Mouse (Mus musculus) heart, embryonic 11.5 days (tissue): Measurements from ENCODE around the gene Mta1. TPM values are rescaled to one million over a fixed set of nuclear protein-coding genes. Genes with fewer than 3 reads are reported as not detected.

Experiments used
- ATAC-seq: fragments of 200-750 bp; cut with Nextera tagmentation; replicated peaks from 2 replicates; pipeline ENCODE4 v1.8.0; 2017; ENCODE audit warnings: moderate library complexity; ENCODE audit not compliant: insufficient number of reproducible peaks, low FRiP score, low TSS enrichment
- H3K27ac ChIP-seq: fragments of 300-500 bp; sonication (generic); 2 replicates; pipeline ENCODE4 v1.5.1; 2014; ENCODE audit warnings: mild to moderate bottlenecking, low read depth, low read length
- H3K27me3 ChIP-seq: fragments of 300-500 bp; sonication (generic); 2 replicates; pipeline ENCODE4 v1.6.1; 2014; ENCODE audit warnings: mild to moderate bottlenecking, low read length, mixed read lengths; ENCODE audit not compliant: control insufficient read depth, insufficient read depth
- H3K36me3 ChIP-seq: fragments of 300-500 bp; sonication (generic); 2 replicates; pipeline ENCODE4 v1.6.1; 2014; ENCODE audit warnings: mild to moderate bottlenecking, low read length, moderate library complexity, mixed read lengths; ENCODE audit not compliant: control insufficient read depth, insufficient read depth
- H3K4me1 ChIP-seq: fragments of 300-500 bp; sonication (generic); 2 replicates; pipeline ENCODE4 v1.6.1; 2014; ENCODE audit warnings: low read length; ENCODE audit not compliant: control insufficient read depth, insufficient read depth
- H3K4me2 ChIP-seq: fragments of 300-500 bp; sonication (generic); 2 replicates; pipeline ENCODE4 v1.6.1; 2014; ENCODE audit warnings: mild to moderate bottlenecking, moderate library complexity
- H3K4me3 ChIP-seq: fragments of 300-500 bp; sonication (generic); 2 replicates; pipeline ENCODE4 v1.5.1; 2014; ENCODE audit warnings: low read depth, low read length
- H3K9ac ChIP-seq: fragments of 300-500 bp; sonication (generic); 2 replicates; pipeline ENCODE4 v1.6.1; 2014; ENCODE audit warnings: mild to moderate bottlenecking, low read depth, low read length, moderate library complexity
- H3K9me3 ChIP-seq: fragments of 300-500 bp; sonication (generic); replicated peaks from 2 replicates; pipeline ENCODE4 v1.6.1; 2016; ENCODE audit warnings: low read length; ENCODE audit not compliant: control insufficient read depth
- WGBS: fragments of 180-500 bp; shearing (Covaris S2); extraction: QIAGEN DNeasy Blood & Tissue Kit; methylation state at CpG from one replicate; pipeline ENCODE4 v1.1.7; 2014; ENCODE audit not compliant: insufficient replicate concordance; 5-methylcytosine and 5-hydroxymethylcytosine counted together
- polyA plus RNA-seq: library from polyadenylated mRNA; unstranded; fragments of >200 nt; fragmentation: Nextera tagmentation; extraction: Ambion mirVana; gene quantifications from 2 replicates; pipeline ENCODE4 v1.2.1, GENCODE M21; 2014

The Mta1 gene
- polyA plus RNA-seq, 1 experiment from 2014 or later = 14.7 TPM

DNA sequence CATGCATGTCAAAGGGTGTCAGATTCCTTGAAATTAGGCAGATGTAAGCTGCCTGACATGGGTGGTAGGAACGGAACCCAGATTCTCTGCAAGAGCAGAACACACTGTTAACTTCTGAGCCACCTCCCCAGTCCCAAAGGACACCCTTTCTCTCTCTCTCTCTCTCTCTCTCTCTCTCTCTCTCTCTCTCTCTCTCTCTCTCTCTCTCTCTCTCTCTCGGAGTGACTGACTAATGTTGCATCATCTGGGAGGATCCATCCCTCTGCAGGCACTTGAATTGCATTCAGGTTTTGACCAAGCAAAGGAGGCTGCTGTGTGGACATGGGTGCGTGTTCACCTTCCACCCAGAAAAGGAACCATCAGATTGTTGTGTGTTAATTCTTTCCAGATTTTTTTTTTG, 10.8 kb upstream of the Mta1 start:
- no peak for ATAC-seq
- no peak overlapping the region for H3K4me2 ChIP-seq
- H3K36me3 ChIP-seq = no peaks in the 10 kb centered on the region
- no peak overlapping the region for H3K9ac ChIP-seq
- no peak overlapping the region for H3K4me3 ChIP-seq
- H3K9me3 ChIP-seq = no peaks in the 10 kb centered on the region
- 88% methylated on average over 2 of the region's 3 CpGs for WGBS
- H3K4me1 ChIP-seq = no peaks in the 10 kb centered on the region
- H3K27ac ChIP-seq = no peak overlapping the region
- H3K27me3 ChIP-seq = 0 out of 2 replicates have a peak, but pooled peaks cover 4% of the 10 kb centered on the region

DNA sequence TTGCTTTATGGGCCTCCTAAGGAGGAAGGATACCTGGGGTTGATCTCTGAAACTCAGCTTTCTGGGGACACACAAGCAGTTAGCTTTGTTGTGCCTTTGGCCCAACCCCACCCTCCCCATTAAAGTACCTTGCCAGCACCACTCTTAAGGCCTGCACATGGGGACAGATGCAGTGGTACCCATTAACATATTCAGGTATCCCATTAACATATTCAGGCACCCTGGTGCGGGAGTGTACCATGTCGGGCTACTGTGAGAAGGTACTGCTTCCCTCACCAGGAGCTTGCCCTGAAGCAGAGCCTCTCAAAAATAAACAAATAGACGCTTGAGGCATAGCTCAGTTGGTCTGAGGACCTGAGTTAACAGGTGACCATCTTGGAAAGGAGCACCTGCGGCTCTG, 10.1 kb upstream of the Mta1 start:
- no peak overlapping the region for H3K4me3 ChIP-seq
- no peak for ATAC-seq
- no peak overlapping the region for H3K4me2 ChIP-seq
- H3K36me3 ChIP-seq = no peaks in the 10 kb centered on the region
- no peaks in the 10 kb centered on the region for H3K4me1 ChIP-seq
- no peak overlapping the region for H3K9ac ChIP-seq
- WGBS = 33% methylated on average over 4 of the region's 4 CpGs
- no peaks in the 10 kb centered on the region for H3K9me3 ChIP-seq
- H3K27me3 ChIP-seq = 0 out of 2 replicates have a peak, but pooled peaks cover 4% of the 10 kb centered on the region
- no peak overlapping the region for H3K27ac ChIP-seq

DNA sequence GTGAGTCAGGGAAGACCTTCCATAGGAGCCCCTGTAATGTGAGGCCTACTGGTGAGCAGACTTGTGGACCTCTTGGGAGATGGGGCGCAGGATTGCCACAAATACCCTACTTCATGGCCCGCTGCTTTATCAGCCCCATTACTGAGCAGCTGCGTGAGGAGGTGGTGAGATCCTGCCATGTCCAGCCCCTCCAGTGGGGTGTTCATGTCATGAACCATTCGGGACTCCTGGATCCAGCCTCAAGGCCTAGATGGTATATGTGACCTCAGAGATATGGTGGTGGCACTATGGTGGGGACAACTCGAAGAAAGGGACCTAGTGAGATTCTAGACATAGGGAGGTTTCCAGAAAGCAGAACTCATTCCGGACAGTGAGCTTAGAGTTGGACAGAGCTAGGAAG, 9.0 kb upstream of the Mta1 start:
- no peak for ATAC-seq
- Histone ChIP-seq H3K27me3 (0 out of 2 replicates have a peak, but pooled peaks cover 4% of the 10 kb centered on the region), H3K4me2 (no peak overlapping the region), H3K27ac (no peak overlapping the region), H3K4me1 (no peaks in the 10 kb centered on the region), H3K36me3 (no peaks in the 10 kb centered on the region), H3K9me3 (no peaks in the 10 kb centered on the region), H3K4me3 (no peak overlapping the region), H3K9ac (no peak overlapping the region)
- WGBS = 75% methylated on average over 6 of the region's 6 CpGs

GRCm38 (mm10) chr12:113090053-113090452, 8.0 kb upstream of the Mta1 start:
- 0 out of 2 replicates have a peak, but pooled peaks have one; percentile 2 for ATAC-seq
- Histone ChIP-seq H3K27ac (no peak overlapping the region), H3K9ac (no peak overlapping the region), H3K9me3 (no peaks in the 10 kb centered on the region), H3K36me3 (no peaks in the 10 kb centered on the region), H3K27me3 (0 out of 2 replicates have a peak, but pooled peaks cover 4% of the 10 kb centered on the region), H3K4me1 (no peaks in the 10 kb centered on the region), H3K4me3 (no peak overlapping the region), H3K4me2 (no peak overlapping the region)
- WGBS = 81% methylated on average over 17 of the region's 17 CpGs

DNA sequence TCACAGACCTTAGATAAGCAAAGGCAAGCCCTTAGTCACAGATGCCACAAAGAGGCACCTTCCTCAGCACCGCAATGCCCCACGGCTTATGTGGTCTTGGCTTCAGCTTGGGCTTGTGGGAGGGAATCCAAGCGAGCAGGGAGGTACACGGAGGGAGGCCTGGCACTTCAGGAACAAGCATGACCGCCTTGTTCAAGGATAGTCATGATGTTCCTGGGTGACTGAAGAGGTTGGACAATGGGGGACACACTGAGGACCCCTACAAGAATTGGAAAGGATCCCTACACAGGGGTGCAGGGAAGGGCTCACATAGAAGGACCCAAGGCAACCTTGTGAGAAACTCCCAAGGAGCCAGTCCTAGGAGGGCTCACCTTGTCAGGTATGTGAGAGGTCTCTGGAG, 1.0 kb upstream of the Mta1 start:
- no peaks in the 10 kb centered on the region for H3K27me3 ChIP-seq
- 87% methylated on average over 5 of the region's 5 CpGs for WGBS
- no peak overlapping the region for H3K9ac ChIP-seq
- H3K27ac ChIP-seq = no peak overlapping the region
- no peak for ATAC-seq
- no peak overlapping the region for H3K4me3 ChIP-seq
- no peaks in the 10 kb centered on the region for H3K36me3 ChIP-seq
- H3K9me3 ChIP-seq = no peaks in the 10 kb centered on the region
- peaks cover 32% of the 10 kb centered on the region for H3K4me1 ChIP-seq
- H3K4me2 ChIP-seq = peak overlapping the region; percentile 81

GRCm38 (mm10) chr12:113098530-113099151, 563 bp downstream of the Mta1 start:
- peak overlapping the region; percentile 99 for H3K9ac ChIP-seq
- peak overlapping the region; percentile 99 for H3K4me3 ChIP-seq
- peak overlapping the region; percentile 83 for H3K27ac ChIP-seq
- no peaks in the 10 kb centered on the region for H3K36me3 ChIP-seq
- 0 out of 2 replicates have a peak, but pooled peaks have one; percentile 3 for ATAC-seq
- H3K4me2 ChIP-seq = peak overlapping the region; percentile 81
- H3K9me3 ChIP-seq = no peaks in the 10 kb centered on the region
- peaks cover 39% of the 10 kb centered on the region for H3K4me1 ChIP-seq
- WGBS = under 1% methylated on average over 42 of the region's 60 CpGs
- H3K27me3 ChIP-seq = no peaks in the 10 kb centered on the region

- 27% methylated on average over 6 of the region's 6 CpGs for WGBS
- no peak for ATAC-seq
These were observed 1.6 kb downstream of the Mta1 start for GRCm38 (mm10) chr12:113099470-113100237.

DNA sequence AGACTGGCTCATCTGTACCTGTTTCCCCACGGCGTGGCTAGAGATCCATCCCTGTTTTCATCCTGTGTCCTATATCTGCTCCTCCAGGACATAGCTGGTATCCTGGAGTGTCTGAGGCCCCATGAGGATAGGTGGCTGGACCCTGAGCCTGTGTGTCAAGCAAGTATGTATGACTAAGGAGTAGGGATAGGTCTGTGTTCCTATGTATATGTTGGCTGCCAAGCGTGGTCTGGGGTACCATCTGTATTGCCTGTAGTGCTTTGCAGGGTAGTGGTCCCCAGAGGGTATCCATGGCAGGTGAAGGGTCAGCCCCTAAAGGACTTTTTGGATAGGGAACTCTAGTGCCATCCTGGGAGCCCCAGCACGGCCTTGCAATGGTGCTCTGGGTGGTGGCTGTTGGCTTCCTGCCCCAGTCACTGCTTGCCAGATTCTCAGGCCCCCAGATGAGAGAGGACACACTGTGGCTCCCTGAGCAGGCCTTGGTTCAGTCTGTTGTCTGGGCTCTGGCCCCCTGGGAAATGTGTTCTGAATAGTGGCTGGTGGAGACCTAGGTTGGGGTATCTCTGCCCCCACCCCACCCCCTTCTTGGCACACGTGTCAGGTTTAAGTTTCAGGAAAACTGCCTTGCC, 2.5 kb downstream of the Mta1 start:
- H3K4me2 ChIP-seq = peak overlapping the region; percentile 81; the same call in 1 of the 2 replicates

More at GRCm38 (mm10) chr12:113099470-113100237, 1.6 kb downstream of the Mta1 start:
- Histone ChIP-seq H3K36me3 (no peaks in the 10 kb centered on the region), H3K4me3 (peak overlapping the region; percentile 99), H3K27me3 (no peaks in the 10 kb centered on the region), H3K4me2 (peak overlapping the region; percentile 81), H3K4me1 (peaks cover 42% of the 10 kb centered on the region), H3K9me3 (no peaks in the 10 kb centered on the region), H3K27ac (no peak overlapping the region), H3K9ac (peak overlapping the region; percentile 99)

More for the DNA sequence above, 2.5 kb downstream of the Mta1 start:
- Histone ChIP-seq H3K27ac (no peak overlapping the region), H3K9ac (peak overlapping the region; percentile 99; the same call in 1 of the 2 replicates), H3K36me3 (no peaks in the 10 kb centered on the region), H3K4me1 (peaks cover 42% of the 10 kb centered on the region), H3K4me3 (no peak overlapping the region), H3K27me3 (no peaks in the 10 kb centered on the region), H3K9me3 (no peaks in the 10 kb centered on the region)
- no peak for ATAC-seq
- 79% methylated on average over 5 of the region's 5 CpGs for WGBS
